Mouse (Mus musculus) thymus, postnatal 25 days (tissue): ENCODE measurements around the gene Crtc3.

Experiments
- DNase-seq: peaks from one replicate; pipeline ENCODE4 v3.0.0; 2022

Crtc3 gene

GRCm38 (mm10) chr7:80688556-80689220 lies at the start of gene Crtc3:
TSS of gene Crtc3 (minus strand) at chr7:80688877.
- peak; percentile 73 for DNase-seq

GRCm38 (mm10) chr7:80736199-80736598 lies 47.5 kb upstream of the Crtc3 start:
- DNase-seq = no peak

GRCm38 (mm10) chr7:80732986-80733385 lies 44.3 kb upstream of the Crtc3 start:
- DNase-seq = no peak

- peak; percentile 80 for DNase-seq
Measured at GRCm38 (mm10) chr7:80729662-80730061, 41.0 kb upstream of the Crtc3 start.

- DNase-seq = no peak
Measured at GRCm38 (mm10) chr7:80721041-80721440, 32.4 kb upstream of the Crtc3 start.

- no peak for DNase-seq
Measured at GRCm38 (mm10) chr7:80719582-80719981, 30.9 kb upstream of the Crtc3 start.

- no peak for DNase-seq
Measured at GRCm38 (mm10) chr7:80719038-80719437, 30.4 kb upstream of the Crtc3 start.

GRCm38 (mm10) chr7:80718471-80718870 lies 29.8 kb upstream of the Crtc3 start:
- peak; percentile 63 for DNase-seq

GRCm38 (mm10) chr7:80716758-80717157 lies 28.1 kb upstream of the Crtc3 start:
- no peak for DNase-seq

GRCm38 (mm10) chr7:80715306-80715705 lies 26.6 kb upstream of the Crtc3 start:
- no peak for DNase-seq

- DNase-seq = no peak
Measured at GRCm38 (mm10) chr7:80711496-80711895, 22.8 kb upstream of the Crtc3 start.

GRCm38 (mm10) chr7:80710333-80710732 lies 21.7 kb upstream of the Crtc3 start:
- no peak for DNase-seq

GRCm38 (mm10) chr7:80704066-80704465 lies 15.4 kb upstream of the Crtc3 start:
- DNase-seq = no peak

- DNase-seq = no peak
Measured at GRCm38 (mm10) chr7:80702510-80702909, 13.8 kb upstream of the Crtc3 start.

GRCm38 (mm10) chr7:80699709-80700108 lies 11.0 kb upstream of the Crtc3 start:
- DNase-seq = no peak

- no peak for DNase-seq
Measured at GRCm38 (mm10) chr7:80698940-80699339, 10.3 kb upstream of the Crtc3 start.

- no peak for DNase-seq
Measured at GRCm38 (mm10) chr7:80697859-80698258, 9.2 kb upstream of the Crtc3 start.

GRCm38 (mm10) chr7:80696903-80697302 lies 8.2 kb upstream of the Crtc3 start:
- peak; percentile 37 for DNase-seq

- no peak for DNase-seq
Measured at GRCm38 (mm10) chr7:80696334-80696733, 7.7 kb upstream of the Crtc3 start.

GRCm38 (mm10) chr7:80692472-80692871 lies 3.8 kb upstream of the Crtc3 start:
- DNase-seq = no peak

- DNase-seq = no peak
Measured at GRCm38 (mm10) chr7:80691131-80691530, 2.5 kb upstream of the Crtc3 start.

- DNase-seq = no peak
Measured at GRCm38 (mm10) chr7:80689221-80689591, 529 bp upstream of the Crtc3 start.

- DNase-seq = peak; percentile 59
Measured at GRCm38 (mm10) chr7:80687721-80688555, 739 bp downstream of the Crtc3 start.

- no peak for DNase-seq
Measured at GRCm38 (mm10) chr7:80685639-80686038, 3.0 kb downstream of the Crtc3 start.
